Mouse (Mus musculus): ENCODE measurements around the gene Btbd35f24. TPM values are rescaled to one million over a fixed set of nuclear protein-coding genes. Genes with fewer than 3 reads are reported as not detected.
"Not testable (repeated sequence)": the region's sequence is repeated elsewhere in the genome, so short reads cannot be mapped to it uniquely, and the experiment has no call there.

Gene Btbd35f24
- not detected in 2 replicates for polyA plus RNA-seq (2016; fragmentation: Nextera tagmentation; extraction: Ambion mirVana)

GRCm38 (mm10) chrX:3195727-3196126 is at the start of gene Btbd35f24:
Gene Btbd35f24 (minus strand): TSS chrX:3195827.
- not testable (repeated sequence) for H3K27ac ChIP-seq; H3K4me2 ChIP-seq; H3K27me3 ChIP-seq (replicated peaks); H3K4me3 ChIP-seq; H3K9ac ChIP-seq; H3K4me1 ChIP-seq; H3K36me3 ChIP-seq; ATAC-seq; H3K9me3 ChIP-seq (replicated peaks)
- 100% methylated on average over 1 of the region's 2 CpGs for WGBS (ENCODE audit: insufficient replicate concordance)

Other genes starting within 250 kb of the Btbd35f24 start
- not detected in 2 replicates for gene Btbd35f23, start 119.0 kb downstream of the Btbd35f24 start, polyA plus RNA-seq (2016; fragmentation: Nextera tagmentation; extraction: Ambion mirVana)
- gene Btbd35f11, start 247.9 kb upstream of the Btbd35f24 start, polyA plus RNA-seq (2016; fragmentation: Nextera tagmentation; extraction: Ambion mirVana): not detected in 2 replicates